Mouse (Mus musculus): ENCODE data around the gene Bbs5. TPM values are rescaled to one million over a fixed set of nuclear protein-coding genes. Genes with fewer than 3 reads are reported as not detected.

Gene Bbs5
- total and polyA plus RNA-seq, 2 experiments from 2014 or later: 13.3 to 26.1 TPM

- ATAC-seq: no peak
- WGBS: 19% methylated on average over 13 of the region's 13 CpGs
- no peaks in the 10 kb centered on the region for H3K27me3 ChIP-seq (ENCODE audit: insufficient read depth, low read length)
- H3K9ac ChIP-seq (replicated peaks; ENCODE audit: low read length): no peak overlapping the region
- H3K4me1 ChIP-seq (ENCODE audit: insufficient read depth, low read length): no peaks in the 10 kb centered on the region
- no peaks in the 10 kb centered on the region for H3K9me3 ChIP-seq (ENCODE audit: low read length)
- peak; percentile 49 for DNase-seq (ENCODE audit: low spot score)
- H3K36me3 ChIP-seq (ENCODE audit: insufficient read depth, low read length): peaks cover 4% of the 10 kb centered on the region; the same call in 1 of the 2 replicates
- no peak for TF ChIP-seq CTCF (IDR thresholded peaks at IDR 0.05; ENCODE audit: low read depth)
- no peak overlapping the region for H3K4me3 ChIP-seq (ENCODE audit: low read length)
- H3K4me2 ChIP-seq (ENCODE audit: low read depth, low read length): peak overlapping the region; percentile 30; the same call in 1 of the 2 replicates
- no peak overlapping the region for H3K27ac ChIP-seq
Observed at GRCm38 (mm10) chr2:69683036-69683805, 36.2 kb downstream of the Bbs5 start.

GRCm38 (mm10) chr2:69684488-69684887 is 37.5 kb downstream of the Bbs5 start:
- DNase-seq (ENCODE audit: low spot score) (no peak), ATAC-seq (no peak)
- no peak overlapping the region for H3K4me2 ChIP-seq (ENCODE audit: low read depth, low read length)
- no peak overlapping the region for H3K4me3 ChIP-seq (ENCODE audit: low read length)
- H3K27me3 ChIP-seq (ENCODE audit: insufficient read depth, low read length): no peaks in the 10 kb centered on the region
- H3K4me1 ChIP-seq (ENCODE audit: insufficient read depth, low read length): no peaks in the 10 kb centered on the region
- TF ChIP-seq CTCF (IDR thresholded peaks at IDR 0.05; ENCODE audit: low read depth): no peak
- H3K9ac ChIP-seq (replicated peaks; ENCODE audit: low read length): no peak overlapping the region
- 94% methylated on average over 3 of the region's 3 CpGs for WGBS
- H3K9me3 ChIP-seq (ENCODE audit: low read length): no peaks in the 10 kb centered on the region
- H3K27ac ChIP-seq: no peak overlapping the region
- H3K36me3 ChIP-seq (ENCODE audit: insufficient read depth, low read length): peaks cover 4% of the 10 kb centered on the region; the same call in 1 of the 2 replicates

GRCm38 (mm10) chr2:69690214-69690613 is 43.2 kb downstream of the Bbs5 start:
- H3K27me3 ChIP-seq (ENCODE audit: insufficient read depth, low read length): no peaks in the 10 kb centered on the region
- H3K4me3 ChIP-seq (ENCODE audit: low read length): no peak overlapping the region
- no peak overlapping the region for H3K9ac ChIP-seq (replicated peaks; ENCODE audit: low read length)
- whole genome bisulfite sequencing: 97% methylated on average over 3 of the region's 3 CpGs
- no peaks in the 10 kb centered on the region for H3K9me3 ChIP-seq (ENCODE audit: low read length)
- no peak overlapping the region for H3K27ac ChIP-seq
- no peak for ATAC-seq
- no peaks in the 10 kb centered on the region for H3K4me1 ChIP-seq (ENCODE audit: insufficient read depth, low read length)
- H3K36me3 ChIP-seq (ENCODE audit: insufficient read depth, low read length): peaks cover 22% of the 10 kb centered on the region
- H3K4me2 ChIP-seq (ENCODE audit: low read depth, low read length): no peak overlapping the region
- no peak for DNase-seq (ENCODE audit: low spot score)
- no peak for TF ChIP-seq CTCF (IDR thresholded peaks at IDR 0.05; ENCODE audit: low read depth)

GRCm38 (mm10) chr2:69690843-69691242 is 43.9 kb downstream of the Bbs5 start:
- H3K27me3 ChIP-seq (ENCODE audit: insufficient read depth, low read length): no peaks in the 10 kb centered on the region
- no peak for TF ChIP-seq CTCF (IDR thresholded peaks at IDR 0.05; ENCODE audit: low read depth)
- H3K36me3 ChIP-seq (ENCODE audit: insufficient read depth, low read length): peaks cover 22% of the 10 kb centered on the region
- no peak overlapping the region for H3K27ac ChIP-seq
- no peak overlapping the region for H3K4me2 ChIP-seq (ENCODE audit: low read depth, low read length)
- H3K9ac ChIP-seq (replicated peaks; ENCODE audit: low read length): no peak overlapping the region
- no peak for ATAC-seq
- DNase-seq (ENCODE audit: low spot score): no peak
- no peaks in the 10 kb centered on the region for H3K4me1 ChIP-seq (ENCODE audit: insufficient read depth, low read length)
- H3K9me3 ChIP-seq (ENCODE audit: low read length): no peaks in the 10 kb centered on the region
- H3K4me3 ChIP-seq (ENCODE audit: low read length): no peak overlapping the region
- 94% methylated on average over 6 of the region's 6 CpGs for WGBS

GRCm38 (mm10) chr2:69693501-69693900 is 46.5 kb downstream of the Bbs5 start:
- no peak overlapping the region for H3K9ac ChIP-seq (replicated peaks; ENCODE audit: low read length)
- ATAC-seq (no peak), DNase-seq (ENCODE audit: low spot score) (no peak)
- H3K36me3 ChIP-seq (ENCODE audit: insufficient read depth, low read length): peaks cover 20% of the 10 kb centered on the region
- WGBS: 95% methylated on average over 11 of the region's 11 CpGs
- 0 out of 2 replicates have a peak, but pooled peaks have one; percentile 3 for TF ChIP-seq CTCF (IDR thresholded peaks at IDR 0.05; ENCODE audit: low read depth)
- H3K4me1 ChIP-seq (ENCODE audit: insufficient read depth, low read length): no peaks in the 10 kb centered on the region
- no peak overlapping the region for H3K4me3 ChIP-seq (ENCODE audit: low read length)
- H3K9me3 ChIP-seq (ENCODE audit: low read length): no peaks in the 10 kb centered on the region
- no peak overlapping the region for H3K4me2 ChIP-seq (ENCODE audit: low read depth, low read length)
- H3K27me3 ChIP-seq (ENCODE audit: insufficient read depth, low read length): no peaks in the 10 kb centered on the region
- no peak overlapping the region for H3K27ac ChIP-seq

DNA sequence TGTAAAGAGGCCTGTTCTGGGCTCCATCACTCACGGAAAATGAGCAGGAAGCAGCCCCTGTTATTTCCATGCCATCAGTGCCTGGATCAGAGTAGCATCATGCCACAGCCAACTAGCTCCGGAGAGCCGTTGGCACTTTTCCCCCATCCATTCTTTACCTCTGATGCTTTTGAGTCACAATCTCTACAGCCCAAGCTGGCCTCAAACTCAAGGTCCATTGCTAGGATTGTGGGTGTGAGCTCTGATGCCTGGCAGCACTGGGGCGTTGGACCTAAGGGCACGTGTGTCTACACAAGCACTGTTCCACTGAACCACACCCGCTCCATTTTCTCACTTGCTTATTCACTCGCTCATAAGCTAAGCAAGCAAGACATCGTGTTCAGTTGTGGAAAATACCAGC is 53.5 kb downstream of the Bbs5 start:
- TF ChIP-seq CTCF (IDR thresholded peaks at IDR 0.05; ENCODE audit: low read depth): no peak
- H3K9ac ChIP-seq (replicated peaks; ENCODE audit: low read length): no peak overlapping the region
- H3K36me3 ChIP-seq (ENCODE audit: insufficient read depth, low read length): peaks cover 34% of the 10 kb centered on the region; the same call in 1 of the 2 replicates
- no peaks in the 10 kb centered on the region for H3K4me1 ChIP-seq (ENCODE audit: insufficient read depth, low read length)
- H3K4me3 ChIP-seq (ENCODE audit: low read length): no peak overlapping the region
- H3K9me3 ChIP-seq (ENCODE audit: low read length): no peaks in the 10 kb centered on the region
- H3K4me2 ChIP-seq (ENCODE audit: low read depth, low read length): no peak overlapping the region
- no peaks in the 10 kb centered on the region for H3K27me3 ChIP-seq (ENCODE audit: insufficient read depth, low read length)
- no peak for ATAC-seq
- no peak for DNase-seq (ENCODE audit: low spot score)
- WGBS: 97% methylated on average over 8 of the region's 8 CpGs
- no peak overlapping the region for H3K27ac ChIP-seq

- Histone ChIP-seq H3K27ac (no peak overlapping the region), H3K4me3 (ENCODE audit: low read length) (no peak overlapping the region), H3K9ac (replicated peaks; ENCODE audit: low read length) (no peak overlapping the region), H3K4me1 (ENCODE audit: insufficient read depth, low read length) (no peaks in the 10 kb centered on the region), H3K4me2 (ENCODE audit: low read depth, low read length) (peak overlapping the region; percentile 75), H3K9me3 (ENCODE audit: low read length) (no peaks in the 10 kb centered on the region), H3K36me3 (ENCODE audit: insufficient read depth, low read length) (peaks cover 2% of the 10 kb centered on the region), H3K27me3 (ENCODE audit: insufficient read depth, low read length) (no peaks in the 10 kb centered on the region)
- DNase-seq (ENCODE audit: low spot score) (no peak), ATAC-seq (no peak)
- no peak for TF ChIP-seq CTCF (IDR thresholded peaks at IDR 0.05; ENCODE audit: low read depth)
- 82% methylated on average over 14 of the region's 14 CpGs for WGBS
Observed at GRCm38 (mm10) chr2:69712171-69712570, 65.2 kb downstream of the Bbs5 start.
